Mouse (Mus musculus) cerebellum, adult 11-12 months (tissue): ENCODE data around the gene Suv39h1.
"Not testable (repeated sequence)": the region's sequence is repeated elsewhere in the genome, so short reads cannot be mapped to it uniquely, and the experiment has no call there.

Experiments used
- DNase-seq: peaks from one replicate; pipeline ENCODE4 v3.0.0; 2022

Suv39h1 gene

GRCm38 (mm10) chrX:8074430-8075014 is at the start of gene Suv39h1:
Gene Suv39h1, minus strand, starts transcription at chrX:8074760.
- peak; percentile 98 for DNase-seq

- DNase-seq = peak; percentile 69
These were observed 49.4 kb upstream of the Suv39h1 start for GRCm38 (mm10) chrX:8123821-8124470.

- no peak for DNase-seq
These were observed 42.7 kb upstream of the Suv39h1 start for GRCm38 (mm10) chrX:8117264-8117663.

GRCm38 (mm10) chrX:8115275-8115674 is 40.7 kb upstream of the Suv39h1 start:
- no peak for DNase-seq

- DNase-seq = no peak
These were observed 30.5 kb upstream of the Suv39h1 start for GRCm38 (mm10) chrX:8105019-8105418.

DNA sequence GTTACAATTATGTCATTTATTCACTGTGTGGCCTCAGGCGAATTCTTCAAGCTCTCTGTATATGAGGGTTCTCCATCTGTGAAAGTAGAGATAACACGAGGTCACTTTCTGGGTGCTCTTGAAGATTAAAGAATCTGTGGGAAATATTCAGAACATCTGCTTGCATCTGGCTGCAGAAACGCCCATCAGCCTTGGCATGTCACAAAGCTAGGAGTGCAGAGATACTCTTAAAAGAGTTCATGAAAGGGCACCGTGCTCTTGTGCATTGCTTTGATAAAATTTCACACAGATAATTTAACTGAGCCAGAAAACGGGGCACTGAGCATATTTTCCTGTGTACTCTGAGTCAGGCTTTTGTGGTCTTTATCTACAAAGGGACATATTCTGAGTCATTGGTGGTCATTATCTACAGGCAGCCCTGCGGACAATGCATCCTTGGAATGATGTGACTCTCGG is 27.7 kb upstream of the Suv39h1 start:
- no peak for DNase-seq

GRCm38 (mm10) chrX:8101017-8101416 is 26.5 kb upstream of the Suv39h1 start:
- DNase-seq = no peak

DNA sequence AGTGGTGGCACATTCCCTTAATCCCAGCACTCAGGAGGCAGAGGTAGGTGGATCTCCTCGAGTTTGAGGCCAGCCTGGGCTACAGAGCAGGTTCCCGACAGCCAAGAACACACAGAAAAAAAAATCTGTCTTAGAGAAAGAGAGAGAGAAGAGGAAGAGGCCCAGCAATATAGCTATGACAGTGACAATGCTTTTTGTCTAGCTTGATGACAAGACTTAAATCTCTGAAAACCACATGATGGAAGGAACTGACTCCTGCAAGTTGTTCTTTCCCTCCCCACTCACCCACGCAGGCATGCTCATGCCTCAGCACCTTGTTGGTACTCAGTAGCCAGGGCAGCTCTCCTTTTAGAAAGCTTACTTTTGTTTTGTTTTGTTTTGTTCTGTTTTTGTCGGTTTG is 24.9 kb upstream of the Suv39h1 start:
- no peak for DNase-seq

DNA sequence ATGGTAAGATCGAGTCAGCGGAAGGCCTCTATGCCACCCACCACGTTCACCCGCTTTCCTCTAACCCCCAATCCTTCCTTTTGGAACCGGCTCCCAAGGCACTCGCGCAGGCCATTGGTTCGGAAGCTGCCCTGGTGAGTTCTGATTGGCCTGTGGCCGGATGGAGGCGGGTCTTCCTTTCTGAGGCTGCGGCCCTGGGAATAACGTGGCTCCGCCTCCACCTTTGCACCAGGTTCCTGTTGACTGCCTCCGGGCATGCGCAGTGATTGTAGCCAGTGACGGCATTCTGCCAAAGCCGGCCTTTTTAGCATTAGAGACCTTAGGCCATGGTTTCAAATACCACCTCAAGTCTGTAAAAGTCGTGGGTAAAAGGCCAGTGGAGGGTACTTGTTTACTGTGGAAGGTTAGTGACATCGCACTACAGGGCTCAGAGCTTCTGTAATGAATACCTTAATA is 22.3 kb upstream of the Suv39h1 start:
- peak; percentile 99 for DNase-seq

GRCm38 (mm10) chrX:8096068-8096786 is 21.7 kb upstream of the Suv39h1 start:
- peak; percentile 87 for DNase-seq

GRCm38 (mm10) chrX:8095546-8095945 is 21.0 kb upstream of the Suv39h1 start:
- DNase-seq = peak; percentile 32

GRCm38 (mm10) chrX:8090954-8091347 is 16.4 kb upstream of the Suv39h1 start:
- not testable (repeated sequence) for DNase-seq

DNA sequence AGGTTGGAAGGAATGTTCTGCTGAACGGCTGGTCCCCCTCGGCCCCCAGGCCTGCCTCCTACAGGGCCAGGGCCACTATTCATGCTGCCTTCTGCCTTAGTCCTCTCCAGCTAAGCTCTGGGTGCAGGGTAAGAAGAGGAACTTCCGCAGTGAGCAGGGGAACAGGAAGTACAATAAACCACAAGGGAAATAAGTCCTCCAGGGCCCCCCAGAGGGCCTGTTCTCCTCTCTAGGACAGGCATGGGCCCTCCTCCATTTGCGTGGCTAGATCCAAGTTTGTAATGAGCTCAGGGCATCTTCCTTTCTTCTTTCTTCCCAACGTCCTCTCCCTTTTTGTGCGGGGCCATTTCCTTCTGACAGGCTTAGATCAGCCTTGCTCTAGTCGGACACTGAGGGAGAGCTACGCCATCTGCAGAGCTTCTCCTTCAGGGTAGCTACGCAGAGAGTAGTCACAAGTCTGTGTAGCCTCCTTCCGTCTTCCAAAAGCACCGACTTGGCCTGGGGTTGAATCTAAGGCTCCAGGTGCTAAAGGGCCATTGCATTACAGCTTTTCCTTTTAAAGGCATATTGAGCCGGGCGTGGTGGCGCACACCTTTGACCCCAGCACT is 15.9 kb upstream of the Suv39h1 start, which contains the start of gene Was:
Gene Was (minus strand): TSS at position 153 of the 608 bp plus-strand sequence.
- DNase-seq = no peak

DNA sequence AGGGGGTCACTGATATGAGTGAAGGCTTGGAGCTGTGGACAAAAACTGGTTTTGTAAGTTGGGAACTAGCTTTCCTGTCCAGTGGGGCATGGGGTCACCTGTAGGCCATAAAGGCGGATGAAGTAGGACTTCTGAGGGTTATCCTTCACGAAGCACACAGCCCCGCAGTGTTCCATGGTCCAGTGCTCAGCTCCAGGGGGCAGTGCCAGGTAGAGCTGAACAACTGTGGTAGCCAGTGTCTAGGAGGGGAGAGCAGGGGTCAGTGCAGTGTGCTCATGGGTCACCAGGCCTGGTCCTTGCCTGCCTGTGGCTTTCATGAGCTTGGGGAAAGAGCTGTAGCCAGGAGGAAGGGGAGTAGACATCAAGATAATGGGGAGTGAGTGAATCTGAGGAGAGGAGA is 15.2 kb upstream of the Suv39h1 start:
- DNase-seq = no peak

DNA sequence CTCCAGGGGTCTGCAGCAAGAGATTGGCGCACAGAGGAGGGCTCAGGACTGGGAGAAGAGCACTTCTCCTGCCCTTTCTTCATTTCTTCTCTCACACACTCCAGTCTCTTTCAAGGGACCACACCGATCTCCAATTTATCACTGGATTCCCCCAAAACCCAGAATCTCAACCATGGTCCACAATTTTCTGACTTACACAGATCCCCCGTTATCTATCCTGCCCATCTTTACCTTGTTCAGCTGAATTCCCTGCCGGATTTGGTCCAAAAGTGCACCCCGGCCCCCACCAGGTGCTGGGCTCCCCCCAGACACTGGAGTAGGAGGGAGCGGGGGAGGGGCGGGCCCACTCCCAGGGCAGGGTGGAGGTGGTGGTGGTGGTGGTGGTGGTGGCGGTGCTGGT is 11.1 kb upstream of the Suv39h1 start:
- DNase-seq = no peak

- no peak for DNase-seq
These were observed 10.3 kb upstream of the Suv39h1 start for GRCm38 (mm10) chrX:8084771-8085259.

GRCm38 (mm10) chrX:8075104-8075503 is 544 bp upstream of the Suv39h1 start:
- no peak for DNase-seq

- DNase-seq = peak; percentile 52
These were observed 605 bp downstream of the Suv39h1 start for GRCm38 (mm10) chrX:8073881-8074429.

DNA sequence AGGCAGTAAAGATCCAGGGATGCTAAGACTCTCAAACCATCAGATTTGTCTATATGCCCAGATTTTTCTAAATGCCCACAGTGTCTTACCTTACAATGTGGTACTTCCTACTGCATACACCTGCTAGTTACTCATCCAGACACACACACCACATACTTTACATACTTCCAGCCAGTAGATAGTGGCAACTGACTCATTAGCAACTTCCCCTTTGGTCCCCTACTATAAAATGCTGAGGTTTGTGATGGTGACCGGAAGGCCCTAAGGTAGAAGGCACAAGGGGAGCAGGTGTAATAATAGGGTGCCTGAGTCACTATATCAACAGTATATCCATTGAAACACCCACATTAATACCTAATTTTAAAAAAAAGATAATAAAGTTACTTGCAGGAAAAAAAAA is 5.4 kb downstream of the Suv39h1 start:
- DNase-seq = no peak

DNA sequence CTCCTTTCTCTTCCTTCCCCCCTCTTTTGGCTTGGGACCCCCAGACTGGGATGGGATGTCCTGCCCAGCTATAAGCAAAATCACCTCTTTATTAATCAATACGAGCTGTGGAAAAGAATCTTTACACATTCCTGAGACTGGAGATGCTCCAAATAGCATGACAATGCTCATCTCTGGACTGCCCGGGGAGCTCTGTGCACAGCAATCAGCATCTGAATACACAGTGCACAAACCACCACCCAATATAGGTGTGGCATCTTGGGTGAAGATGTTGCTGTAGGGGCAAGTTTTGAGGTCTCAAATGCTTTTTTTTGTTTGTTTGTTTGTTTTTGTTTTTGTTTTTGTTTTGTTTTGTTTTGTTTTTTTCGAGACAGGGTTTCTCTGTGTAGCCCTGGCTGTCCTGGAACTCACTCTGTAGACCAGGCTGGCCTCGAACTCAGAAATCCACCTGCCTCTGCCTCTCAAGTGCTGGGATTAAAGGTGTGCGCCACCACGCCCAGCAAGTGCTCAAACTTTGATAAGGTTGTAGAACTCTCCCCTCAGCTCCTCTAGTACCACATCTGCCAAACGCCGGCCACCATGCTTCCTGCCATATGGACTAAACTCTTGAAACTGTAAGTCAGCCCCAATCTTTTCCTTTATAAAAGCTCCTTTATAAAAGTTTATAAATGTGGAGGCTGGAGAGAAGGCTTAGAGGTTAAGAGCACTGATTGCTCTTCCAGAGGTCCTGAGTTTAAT is 23.3 kb downstream of the Suv39h1 start:
- DNase-seq = not testable (repeated sequence)

DNA sequence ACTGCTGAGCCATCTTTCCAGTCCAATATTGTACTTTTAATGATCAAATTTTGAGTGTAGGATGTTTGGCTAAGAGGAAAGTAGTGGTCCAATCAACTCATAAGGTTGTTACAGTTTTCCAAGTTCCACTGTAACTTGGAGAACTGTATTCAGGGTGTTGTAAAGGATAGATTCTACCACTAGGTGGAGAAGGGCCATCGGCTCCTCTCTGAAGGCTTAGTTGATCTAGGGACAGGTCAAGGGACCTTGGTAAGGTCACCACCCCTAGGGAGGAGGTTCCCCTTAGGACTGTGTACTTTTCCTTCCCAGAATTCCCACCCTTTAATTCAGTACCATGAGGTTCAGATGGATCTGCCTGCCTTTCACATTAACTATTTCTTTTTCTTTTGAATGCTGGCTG is 41.6 kb downstream of the Suv39h1 start:
- DNase-seq = no peak

GRCm38 (mm10) chrX:8026811-8027210 is 47.7 kb downstream of the Suv39h1 start:
- no peak for DNase-seq
